Mouse (Mus musculus) testis, postnatal 10 days (tissue): ENCODE data around the gene Gmds.

Source experiments
- DNase-seq: peaks from one replicate; pipeline ENCODE4 v3.0.0; 2021; ENCODE audit warnings: low spot score

Gmds gene

DNA sequence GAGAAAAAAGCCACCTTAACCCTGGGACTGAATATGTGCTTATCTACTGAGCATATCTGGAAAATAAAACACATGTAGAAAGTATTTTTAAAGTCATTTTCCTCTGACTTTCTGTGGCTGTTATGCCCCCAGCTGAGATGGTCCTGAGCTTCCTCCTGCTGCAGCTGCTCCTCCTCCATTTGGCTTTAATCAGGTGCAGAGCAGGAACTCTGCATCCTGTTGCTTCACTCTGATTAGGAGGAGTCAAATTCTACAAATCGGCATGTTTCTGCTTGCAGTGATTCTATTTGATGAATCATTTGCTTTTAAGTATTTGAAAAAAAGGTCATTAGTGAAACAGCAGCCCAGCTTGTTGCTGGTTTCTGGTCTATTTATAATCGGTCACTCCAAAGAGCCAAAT lies 177.0 kb downstream of the Gmds start:
- DNase-seq: no peak

DNA sequence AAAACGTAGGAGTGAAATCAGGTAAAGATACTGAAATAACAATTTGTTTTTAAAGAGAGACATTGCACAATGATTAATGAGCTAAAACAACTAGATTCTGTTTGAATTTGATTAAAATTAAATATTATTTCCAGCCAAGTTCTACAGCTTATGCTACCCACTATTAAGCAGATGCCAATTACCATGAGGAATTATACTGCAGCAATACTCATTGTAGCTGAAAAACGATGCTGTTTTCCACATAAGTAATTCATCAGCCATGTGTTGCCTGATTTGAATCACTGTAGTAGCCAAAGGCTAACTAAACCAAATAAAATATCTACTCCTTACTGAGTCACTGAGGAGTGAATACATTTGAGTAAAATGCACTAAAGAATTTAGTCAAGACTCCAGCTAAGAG lies 180.3 kb downstream of the Gmds start:
- no peak for DNase-seq

DNA sequence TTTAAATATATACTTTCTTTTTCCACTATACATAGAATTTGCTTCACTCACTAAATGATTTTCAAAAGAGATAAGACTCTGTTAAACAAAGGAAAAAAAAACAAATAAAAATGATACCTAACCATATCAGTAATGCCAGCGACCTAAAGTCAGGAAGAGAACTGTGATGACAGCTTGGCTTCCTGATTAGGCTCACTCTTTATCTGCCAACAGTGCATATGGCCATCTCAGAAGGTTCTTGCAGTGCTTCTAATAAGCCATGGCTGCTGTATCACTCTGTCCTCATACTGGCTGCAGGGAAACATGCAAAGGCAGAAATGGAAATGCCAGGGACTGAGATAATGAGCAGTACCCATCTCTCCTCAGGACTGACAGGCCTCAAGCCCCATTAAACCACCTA lies 192.6 kb downstream of the Gmds start:
- DNase-seq: no peak

DNA sequence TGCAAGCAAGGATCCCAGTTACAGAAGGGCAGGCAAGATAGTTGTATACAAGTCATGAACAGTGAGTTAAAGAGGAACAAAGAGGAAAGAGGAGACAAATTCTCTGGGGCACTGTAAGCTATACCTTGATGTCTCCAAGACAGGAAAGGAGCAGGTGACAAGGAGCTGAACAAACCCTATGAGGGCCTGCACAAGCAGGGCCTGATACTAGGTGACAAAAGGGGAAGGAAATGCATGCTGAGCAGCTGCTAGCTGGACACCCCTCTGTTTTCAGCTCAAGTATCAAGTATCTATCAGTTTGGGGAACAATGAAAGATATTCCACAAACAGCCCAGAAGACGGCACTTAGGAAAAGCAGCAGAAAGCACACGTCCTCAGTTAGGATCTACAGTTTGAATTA lies 193.4 kb downstream of the Gmds start:
- DNase-seq: no peak

DNA sequence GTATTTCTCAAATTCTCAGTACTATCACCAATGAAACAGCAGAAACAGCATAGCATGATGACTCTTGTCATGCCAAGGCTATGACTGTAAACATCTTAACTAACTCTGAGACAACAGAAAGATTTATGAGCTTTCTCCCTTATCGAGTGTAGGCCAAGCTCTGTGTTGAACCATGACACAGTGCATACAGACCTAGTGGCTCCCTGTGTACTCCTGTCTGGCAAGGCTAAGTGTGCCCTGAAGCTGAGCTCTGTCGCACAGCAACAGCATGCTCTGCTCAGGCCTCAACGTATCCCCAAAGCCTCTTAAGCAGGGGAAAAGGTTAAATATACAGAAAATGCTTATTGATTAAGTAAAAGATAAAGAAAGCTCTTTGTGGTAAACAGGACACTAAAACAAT lies 194.9 kb downstream of the Gmds start:
- DNase-seq: no peak

DNA sequence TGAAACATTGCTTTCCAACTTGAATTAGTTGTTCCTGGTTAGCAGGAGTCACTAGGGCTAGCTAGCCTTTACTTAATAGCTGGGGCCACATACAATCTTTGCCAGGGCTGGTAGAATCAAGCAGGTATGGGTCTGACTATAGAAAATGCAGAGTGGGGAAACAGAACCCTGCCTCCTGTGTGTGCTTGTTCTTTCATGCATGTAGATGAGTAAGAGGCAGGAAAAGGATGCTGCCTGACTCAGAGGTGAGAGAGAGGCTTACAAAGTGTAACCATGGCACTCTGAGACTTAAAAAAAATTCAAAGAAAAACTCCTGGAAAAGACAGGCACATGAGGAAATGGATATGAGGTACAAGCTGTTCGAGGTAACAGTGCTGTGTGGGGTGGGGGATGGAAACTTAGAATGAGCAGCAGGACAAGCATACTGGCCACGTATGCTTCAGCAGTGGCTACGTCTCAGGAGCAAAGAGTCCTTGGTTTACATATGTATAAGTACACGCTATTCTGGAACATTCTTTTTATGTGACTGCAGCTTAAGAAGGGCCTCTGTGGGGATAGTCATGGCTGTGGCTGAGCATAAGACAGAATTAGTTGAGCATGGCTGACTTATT lies 203.8 kb downstream of the Gmds start:
- DNase-seq: no peak

DNA sequence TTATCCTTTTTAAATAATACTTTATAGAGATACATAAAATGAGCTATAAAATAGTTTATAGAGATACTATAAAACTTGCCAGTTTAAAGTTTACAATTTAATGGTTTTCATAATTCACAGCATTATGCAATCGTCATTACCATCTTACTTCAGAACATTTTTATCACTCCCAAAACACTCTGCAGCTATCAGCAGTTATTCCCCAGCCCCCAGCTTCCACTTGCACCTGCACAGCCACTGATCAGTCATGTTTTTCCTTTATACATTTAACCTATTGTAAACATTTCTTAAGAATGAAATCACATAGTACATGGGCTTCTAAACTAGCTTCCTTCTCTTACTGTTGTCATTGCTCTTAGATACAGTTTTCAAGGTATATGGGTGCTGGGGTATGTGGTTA lies 208.6 kb downstream of the Gmds start:
- no peak for DNase-seq

DNA sequence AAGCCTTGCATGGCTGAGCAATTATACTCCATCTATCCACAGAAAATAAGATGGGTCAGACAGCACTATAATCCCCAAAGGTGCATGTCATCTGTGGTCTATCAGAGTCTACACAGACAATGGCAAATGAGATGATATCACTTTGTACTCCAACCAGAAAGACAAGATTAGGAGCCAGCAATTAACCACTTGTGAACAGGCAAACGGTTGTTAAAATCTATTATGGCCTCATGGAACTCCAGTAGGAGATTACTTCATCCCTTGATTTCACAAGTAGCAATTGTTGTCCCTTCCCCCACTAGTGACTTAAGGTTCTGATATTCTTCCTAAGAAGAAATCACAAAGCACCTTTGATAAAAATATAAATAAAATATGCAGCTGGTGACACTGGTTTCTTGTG lies 220.2 kb downstream of the Gmds start:
- no peak for DNase-seq

DNA sequence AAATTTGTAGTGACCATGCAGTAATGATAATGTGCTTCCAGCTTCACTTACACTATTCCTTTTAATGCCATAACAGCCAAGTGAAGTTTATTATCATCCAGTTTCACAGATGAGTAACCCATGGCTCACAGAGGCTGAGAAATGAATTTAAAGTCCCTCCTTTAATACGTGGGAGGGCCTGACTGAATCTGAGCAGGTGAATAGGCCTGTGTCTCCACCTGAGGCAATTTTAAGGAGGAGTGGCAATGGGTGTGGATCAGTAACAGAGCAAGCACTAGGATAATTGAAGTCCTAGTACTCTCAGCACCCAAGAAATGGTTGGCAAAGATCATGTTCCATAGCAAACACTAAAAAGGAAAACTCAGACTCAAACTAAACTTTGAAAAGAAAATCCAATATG lies 223.1 kb downstream of the Gmds start:
- DNase-seq: no peak

DNA sequence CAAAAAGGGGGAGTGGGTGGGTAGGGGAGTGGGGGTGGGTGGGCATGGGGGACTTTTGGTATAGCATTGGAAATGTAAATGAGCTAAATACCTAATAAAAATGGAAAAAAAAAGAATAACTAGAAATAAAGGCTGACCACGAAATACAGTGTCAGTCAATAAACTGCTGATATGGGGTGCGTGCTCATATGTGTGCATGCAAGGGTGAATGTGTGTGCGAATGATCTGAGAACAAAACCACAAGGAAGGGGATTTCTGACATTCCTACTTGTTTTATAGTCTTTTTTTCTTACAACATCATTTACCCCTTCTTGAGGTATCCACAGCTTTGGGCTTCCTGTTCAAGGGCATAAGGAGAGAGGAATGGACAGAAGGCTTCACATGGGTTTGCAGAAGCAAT lies 224.7 kb downstream of the Gmds start:
- DNase-seq: no peak

DNA sequence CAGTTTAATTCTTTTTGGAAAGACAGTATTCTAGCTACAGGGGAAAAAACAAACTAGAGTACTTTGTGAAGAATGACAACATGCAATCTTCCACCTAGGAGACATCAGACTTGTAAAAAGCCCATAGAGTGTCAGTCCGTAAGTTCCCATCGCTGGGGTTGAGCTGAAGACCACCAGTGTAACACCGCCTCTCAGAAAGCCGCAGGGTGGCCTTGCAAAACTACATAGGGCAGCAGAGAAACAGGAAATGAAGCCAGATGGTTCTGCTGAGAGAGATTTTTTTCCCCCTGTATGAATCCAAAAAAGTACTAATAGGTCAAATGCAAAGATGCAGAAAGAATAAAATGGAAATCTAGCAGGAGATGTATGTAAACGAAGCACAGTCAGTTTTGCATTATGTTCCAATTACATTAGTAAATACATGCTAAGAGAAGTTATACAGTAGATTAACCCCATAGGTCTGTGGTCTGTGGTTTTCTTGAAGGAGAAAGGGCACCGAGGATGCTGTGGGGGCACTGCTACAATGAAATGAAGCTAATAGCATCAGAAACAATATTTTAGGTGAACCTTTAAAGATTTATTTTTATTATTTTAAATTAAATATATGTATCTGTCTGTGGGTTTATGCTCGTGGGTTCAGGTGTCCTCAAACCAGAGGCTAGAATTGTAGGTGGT lies 250.1 kb downstream of the Gmds start:
- DNase-seq: no peak

DNA sequence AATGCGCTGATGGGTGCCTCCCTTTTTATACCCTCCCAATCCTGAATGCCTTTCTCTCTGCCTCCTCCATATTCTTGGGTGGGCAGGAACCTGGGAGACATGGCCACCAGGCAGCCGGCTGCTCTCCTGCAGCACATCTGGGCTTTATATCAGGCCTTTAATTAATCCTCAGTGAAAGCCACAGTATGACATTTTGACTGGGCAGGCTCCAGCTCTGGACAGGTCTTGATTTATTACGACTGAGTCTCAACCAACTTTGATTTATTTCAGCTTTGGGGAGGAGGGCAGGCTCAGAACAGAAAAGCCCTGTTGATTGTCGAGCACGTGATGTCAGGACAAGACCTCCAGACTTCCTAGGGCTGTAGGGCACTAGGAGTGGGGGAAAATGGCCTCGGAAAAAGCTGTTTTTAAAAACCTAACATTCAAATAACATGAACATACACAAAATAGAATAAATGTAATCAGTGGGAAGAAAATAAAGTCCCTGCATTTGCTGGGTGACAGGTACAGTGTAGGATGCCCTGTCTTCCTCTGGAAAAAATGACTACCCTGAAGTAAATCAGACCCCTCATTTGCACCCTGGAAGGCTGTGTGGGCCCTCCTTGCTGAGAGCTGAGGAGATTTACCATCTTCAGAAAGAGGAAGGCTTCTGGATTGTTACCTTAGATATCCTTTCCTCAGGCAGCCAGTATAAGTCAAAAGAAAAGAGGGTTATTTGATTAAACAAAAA lies 257.9 kb downstream of the Gmds start:
- no peak for DNase-seq

DNA sequence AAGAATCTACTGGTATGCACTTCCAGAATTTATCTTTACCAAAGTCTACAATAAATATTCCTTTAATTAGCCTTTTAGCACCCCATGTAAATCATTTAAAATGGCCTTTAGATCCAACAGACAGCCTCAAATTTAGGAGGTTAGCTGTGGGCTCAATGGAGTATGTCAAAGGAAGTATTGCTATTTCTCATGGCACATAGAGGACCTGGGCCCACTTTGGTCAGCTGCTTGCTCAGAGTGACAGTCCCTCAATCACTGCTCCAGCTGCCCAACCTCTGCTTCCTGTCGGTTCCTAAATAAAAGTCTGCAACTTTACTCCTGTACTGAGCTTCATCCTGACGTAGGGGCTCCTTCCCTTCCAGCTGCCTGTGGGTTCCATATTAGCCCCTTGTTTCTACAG lies 264.9 kb downstream of the Gmds start:
- no peak for DNase-seq

DNA sequence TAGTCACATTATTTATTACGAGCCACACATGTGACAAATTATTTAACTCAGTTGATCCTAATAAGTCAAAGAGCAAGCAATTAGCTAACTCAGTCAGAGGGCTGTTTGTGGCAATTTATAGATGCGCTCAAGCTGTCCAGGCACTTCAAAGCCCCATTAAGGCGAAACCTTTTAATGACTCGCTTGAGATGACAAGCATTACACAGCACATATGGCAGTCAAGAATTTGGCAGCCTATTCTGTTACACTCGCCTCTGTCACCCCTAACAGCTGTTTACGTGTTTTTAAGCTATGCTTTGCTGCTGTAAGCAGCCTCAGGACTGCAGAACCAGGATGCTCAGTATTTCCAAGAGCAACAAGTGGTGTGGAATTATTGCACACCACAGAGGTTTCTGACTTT lies 283.2 kb downstream of the Gmds start:
- DNase-seq: no peak

DNA sequence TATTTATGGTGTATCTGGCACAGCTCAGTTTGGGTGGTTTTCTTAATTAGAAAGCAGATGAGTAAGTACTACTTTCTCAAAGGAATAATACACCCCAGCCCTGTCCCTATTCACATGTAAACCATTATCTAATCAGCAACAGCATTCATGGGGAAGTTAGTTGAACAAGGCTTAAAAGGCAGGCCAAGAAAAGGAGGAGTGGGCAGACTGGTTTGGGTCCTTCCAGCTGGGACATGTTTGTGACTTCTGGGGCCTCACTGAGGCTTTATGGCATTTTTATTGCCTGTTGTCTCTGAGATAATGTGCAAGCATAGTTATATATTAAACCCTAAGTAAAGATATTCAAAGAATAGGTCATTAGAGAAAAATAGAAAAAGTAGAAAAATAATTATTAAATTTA lies 285.0 kb downstream of the Gmds start:
- no peak for DNase-seq

DNA sequence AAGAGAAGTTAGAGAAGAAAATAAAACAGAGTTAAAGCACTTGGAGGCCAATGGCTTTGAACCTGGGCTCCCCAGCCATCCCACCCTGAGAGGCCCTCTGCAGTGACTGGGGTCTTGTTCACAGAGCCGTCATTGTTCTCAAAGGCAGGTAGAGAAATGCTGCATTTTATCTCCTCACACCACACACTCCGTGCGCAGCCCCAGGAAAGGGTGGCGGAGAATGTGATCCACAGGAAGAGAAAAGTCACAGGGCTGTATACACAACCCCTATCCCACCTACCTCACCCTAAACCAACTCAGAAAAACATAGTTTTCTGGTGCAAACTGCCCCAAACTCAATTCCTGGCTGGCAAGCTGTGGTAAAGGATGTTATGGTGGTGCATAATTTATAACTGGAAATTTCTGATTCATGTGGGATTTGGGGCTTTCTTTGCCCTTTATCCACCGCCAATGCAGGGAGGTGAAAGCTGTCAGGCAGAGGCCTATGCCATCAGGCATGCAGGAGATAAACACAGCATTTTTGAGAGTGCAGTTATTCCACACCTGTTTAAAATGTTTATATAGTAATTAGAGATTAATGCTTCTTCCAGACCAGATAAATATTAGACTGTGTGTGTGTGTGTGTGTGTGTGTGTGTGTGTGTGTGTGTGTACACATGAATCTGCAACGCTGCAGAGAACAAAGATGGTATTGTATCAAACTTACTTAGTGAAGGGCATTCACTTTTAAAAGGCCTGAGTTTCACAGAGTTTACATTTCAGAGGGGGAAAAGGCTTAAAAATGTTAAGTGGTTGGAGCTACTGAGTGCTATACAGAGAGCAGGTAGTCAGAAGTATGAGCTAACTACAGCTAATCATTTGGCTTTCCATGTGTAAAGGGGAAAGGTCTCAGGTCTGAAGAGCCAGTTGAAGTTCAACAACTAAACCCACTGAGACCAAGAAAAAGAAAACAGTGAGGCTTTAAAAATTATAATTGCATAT lies 290.3 kb downstream of the Gmds start:
- no peak for DNase-seq

DNA sequence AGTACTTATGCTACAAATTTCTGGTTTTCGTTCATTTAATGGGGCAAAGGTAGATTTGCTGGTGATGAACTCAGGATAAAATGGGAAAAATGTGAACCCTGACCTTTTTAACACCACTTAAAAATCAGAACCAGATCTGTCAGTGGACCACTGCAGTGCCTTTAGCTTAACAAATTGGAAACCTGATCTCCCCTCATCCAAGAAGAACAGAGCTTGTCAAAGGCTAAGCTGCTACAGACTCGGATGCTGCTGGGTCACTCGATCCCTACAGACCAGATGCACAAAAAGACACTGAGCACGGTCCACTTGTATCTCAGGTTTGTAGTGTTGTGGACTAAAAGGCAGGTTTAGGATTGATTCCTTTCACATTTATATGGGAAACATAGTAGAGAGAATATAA lies 291.6 kb downstream of the Gmds start:
- DNase-seq: no peak

DNA sequence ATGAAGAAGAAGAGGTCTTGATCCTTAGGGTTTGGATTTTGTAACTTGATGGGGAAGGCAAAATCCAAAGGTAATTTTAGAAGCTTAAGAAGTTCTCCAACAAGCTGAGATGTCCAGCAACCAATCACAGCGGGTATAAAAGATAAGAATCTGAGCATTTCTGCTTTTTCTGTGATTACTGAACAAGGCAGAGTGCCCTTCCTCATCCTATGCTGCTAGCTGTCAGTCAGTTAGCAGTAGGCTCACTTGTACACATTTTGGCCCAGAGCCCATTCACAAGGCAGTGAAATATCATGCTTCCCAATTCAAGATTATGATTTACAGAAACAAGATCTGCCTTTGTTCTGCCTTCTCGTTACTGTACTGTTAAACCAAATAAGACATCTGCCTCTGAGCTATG lies 295.8 kb downstream of the Gmds start:
- DNase-seq: no peak

DNA sequence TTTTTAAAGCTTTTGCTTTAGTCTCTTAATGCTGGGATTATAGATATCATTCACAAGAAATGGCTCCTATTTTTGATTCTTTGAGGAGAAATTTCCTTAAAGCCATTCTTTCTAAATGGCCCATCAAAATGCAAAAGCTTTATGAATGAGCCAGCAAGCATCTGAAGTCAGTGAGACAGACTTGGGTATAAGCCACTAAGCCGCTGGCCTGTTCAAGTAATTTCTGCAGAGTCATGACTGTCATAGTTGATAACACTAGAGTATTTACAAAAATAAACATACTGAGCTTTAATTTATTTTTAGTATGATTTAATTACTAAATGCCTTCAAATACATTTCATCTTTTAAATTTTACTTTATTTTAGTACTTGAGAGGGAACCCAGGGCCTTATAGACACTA lies 297.7 kb downstream of the Gmds start:
- DNase-seq: no peak

DNA sequence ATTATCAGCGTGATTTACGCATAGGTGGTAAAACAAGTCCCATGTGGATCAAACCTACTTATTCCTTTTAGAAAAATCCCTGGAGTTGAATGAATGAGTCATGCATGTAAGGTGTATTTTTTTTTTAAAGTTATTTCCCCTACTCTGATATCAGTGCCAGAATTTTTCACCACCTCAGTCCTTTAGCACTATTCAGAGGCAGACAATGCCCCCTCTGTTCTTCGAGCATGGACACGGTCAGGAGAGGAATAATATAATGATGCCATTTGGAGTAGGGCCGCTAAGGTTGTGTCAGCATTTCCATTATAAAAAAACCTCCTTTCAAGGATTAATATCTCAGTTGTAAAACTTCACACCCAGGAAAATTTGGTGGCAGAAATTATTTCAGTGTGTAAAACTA lies 301.6 kb downstream of the Gmds start:
- DNase-seq: no peak

DNA sequence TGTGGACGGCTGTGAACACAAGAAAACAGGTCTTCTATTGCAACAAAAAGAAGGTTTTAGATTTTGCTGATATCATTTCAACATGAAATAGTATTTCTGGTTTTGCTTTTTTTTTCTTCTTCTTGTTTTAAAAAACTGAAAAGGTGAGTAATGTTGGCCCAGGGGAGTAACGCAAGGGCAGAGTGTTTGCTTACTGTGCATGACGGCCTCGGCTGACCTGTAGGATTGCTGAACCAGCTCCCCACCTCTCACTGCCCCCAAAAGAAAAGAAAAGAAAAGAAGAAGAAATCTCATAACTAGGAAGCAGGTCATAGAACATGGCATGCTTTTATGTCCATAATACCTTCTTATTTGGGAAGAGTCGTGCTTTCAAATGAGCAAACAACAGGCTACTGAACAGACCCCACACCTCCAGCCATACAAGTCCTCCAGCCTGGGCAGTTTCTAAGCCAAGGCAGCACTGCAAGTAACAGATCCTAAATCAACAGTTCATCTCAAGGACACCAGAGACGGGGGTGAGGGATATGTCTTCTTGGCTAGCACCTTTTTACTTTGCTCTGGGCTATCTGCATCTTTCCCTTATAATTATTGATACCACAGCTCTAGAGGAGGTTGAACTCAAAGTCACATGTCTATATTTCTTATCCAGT lies 303.6 kb downstream of the Gmds start:
- DNase-seq: no peak

DNA sequence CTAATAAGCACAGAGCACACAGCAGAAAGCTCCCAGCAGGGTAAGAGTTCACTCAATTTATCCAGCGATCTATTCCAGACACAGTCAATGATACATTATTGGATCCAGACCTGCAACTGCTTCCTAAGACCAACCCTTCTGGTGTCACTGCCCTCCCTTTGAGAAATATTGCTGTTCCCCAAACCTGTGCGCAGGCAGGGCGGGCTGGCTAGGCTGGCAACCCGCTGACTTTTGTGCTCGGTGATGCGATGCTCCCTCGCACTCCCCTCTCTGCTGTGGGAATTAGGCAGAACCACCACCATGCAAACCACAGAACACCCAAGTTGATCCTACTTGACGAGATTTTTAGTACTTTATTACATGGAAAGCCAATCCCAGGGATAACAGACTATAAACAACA lies 304.4 kb downstream of the Gmds start:
- DNase-seq: no peak
